Comparison of ENCODE assay signal across 9 mouse cellular contexts in genomic region chr12:94190620-94191081, GRCm38 (mm10).
DNase-seq lines count a peak whose midpoint lies in the region; ATAC-seq and TF ChIP-seq lines count a peak whose summit lies in the region.
"Had no signal": no experiment of that assay in that cellular context is flagged by ENCODE, and none has a peak within 500 bp of the region (broad histone marks: within the 10 kb centered on the region; RNA-seq: fewer than 3 reads in every experiment).

No protein-coding gene starts in this region.

- H3K4me1 ChIP-seq in ES-E14 (ENCODE audit: control insufficient read depth in 2 of 2, insufficient read depth in 2 of 2, low read length in 2 of 2, poor library complexity in 1 of 2), result no peaks in the 10 kb centered on the region
- H3K4me1 ChIP-seq in hindbrain, postnatal 0 days (ENCODE audit: insufficient read depth, low read length), result no peaks in the 10 kb centered on the region
- H3K4me1 ChIP-seq in liver, postnatal 0 days (ENCODE audit: insufficient read depth), result no peaks in the 10 kb centered on the region
- H3K4me1 ChIP-seq in stomach, embryonic 16.5 days (ENCODE audit: control insufficient read depth, insufficient read depth, low read length), result no peaks in the 10 kb centered on the region

- H3K9me3 ChIP-seq in ES-E14 (ENCODE audit: control insufficient read depth, insufficient read depth, low read depth, low read length), result no peaks in the 10 kb centered on the region
- H3K9me3 ChIP-seq in hindbrain, postnatal 0 days (ENCODE audit: low read length), result no peaks in the 10 kb centered on the region
- no peaks in the 10 kb centered on the region for H3K9me3 ChIP-seq in liver, postnatal 0 days (ENCODE audit: low read length)
- no peaks in the 10 kb centered on the region for H3K9me3 ChIP-seq in stomach, embryonic 16.5 days (replicated peaks; ENCODE audit: control insufficient read depth, low read length)

- H3K4me2 ChIP-seq in hindbrain, postnatal 0 days (ENCODE audit: low read depth, low read length), result no peak overlapping the region
- H3K4me2 ChIP-seq in liver, postnatal 0 days (ENCODE audit: low read depth, low read length), result no peak overlapping the region
- H3K4me2 ChIP-seq in stomach, embryonic 16.5 days (ENCODE audit: low read depth, low read length), result no peak overlapping the region

- H3K4me3 ChIP-seq in ES-E14 (ENCODE audit: insufficient read depth in 1 of 2, low read depth in 1 of 2, low read length in 2 of 2, poor library complexity in 1 of 2, severe bottlenecking in 1 of 2), result no peak overlapping the region
- no peak overlapping the region for H3K4me3 ChIP-seq in hindbrain, postnatal 0 days (ENCODE audit: low read length)
- no peak overlapping the region for H3K4me3 ChIP-seq in liver, postnatal 0 days (ENCODE audit: low read depth, low read length)
- no peak overlapping the region for H3K4me3 ChIP-seq in stomach, embryonic 16.5 days (replicated peaks; ENCODE audit: low read length)
- H3K4me3 ChIP-seq: myocyte had no signal

- TF ChIP-seq EP300 in liver, postnatal 0 days (IDR thresholded peaks at IDR 0.05; ENCODE audit: low read depth), result no peak

- H3K9ac ChIP-seq in ES-E14 (ENCODE audit: insufficient read depth, low read depth, low read length, poor library complexity, severe bottlenecking), result no peak overlapping the region
- no peak overlapping the region for H3K9ac ChIP-seq in hindbrain, postnatal 0 days (replicated peaks; ENCODE audit: low read length)
- no peak overlapping the region for H3K9ac ChIP-seq in liver, postnatal 0 days (replicated peaks)
- no peak overlapping the region for H3K9ac ChIP-seq in stomach, embryonic 16.5 days (ENCODE audit: low read length)

- H3K36me3 ChIP-seq in ES-E14 (ENCODE audit: control insufficient read depth, insufficient read depth, low read length, poor library complexity, severe bottlenecking), result no peaks in the 10 kb centered on the region
- no peaks in the 10 kb centered on the region for H3K36me3 ChIP-seq in hindbrain, postnatal 0 days (ENCODE audit: insufficient read depth, low read length)
- H3K36me3 ChIP-seq in liver, postnatal 0 days (replicated peaks; ENCODE audit: insufficient read depth, low read length), result no peaks in the 10 kb centered on the region
- H3K36me3 ChIP-seq in stomach, embryonic 16.5 days (ENCODE audit: control insufficient read depth, insufficient read depth, low read length), result no peaks in the 10 kb centered on the region

- peak; percentile 12 for DNase-seq in ES-E14 (ENCODE audit: low read depth, low spot score)
- peak; percentile 52 for DNase-seq in adrenal gland, adult 2 months
- DNase-seq in heart, adult 11 months, result peak; percentile 98
- peak; percentile 51 for DNase-seq in hindbrain, postnatal 0 days (ENCODE audit: low spot score)
- DNase-seq in liver, postnatal 0 days, result peak; percentile 14
- no peak for DNase-seq in thymus, postnatal 10 days (ENCODE audit: low spot score in 2 of 2)
- DNase-seq in right cerebral cortex, postnatal 36 days (ENCODE audit: low spot score in 2 of 2), result no peak

- ATAC-seq in hindbrain, postnatal 0 days, result peak; percentile 69; the same call in 1 of the 2 replicates
- ATAC-seq in liver, postnatal 0 days, result no peak
- peak; percentile 72 for ATAC-seq in stomach, embryonic 16.5 days (ENCODE audit: insufficient read depth, low FRiP score)

- in situ Hi-C loops in ES-E14 (cut with MboI; ENCODE audit: low sequenced_read_pairs in 2 of 2, unreplicated experiment in 2 of 2), result no loop called here

- no peaks in the 10 kb centered on the region for H3K27me3 ChIP-seq in hindbrain, postnatal 0 days (ENCODE audit: insufficient read depth, low read length)
- no peaks in the 10 kb centered on the region for H3K27me3 ChIP-seq in liver, postnatal 0 days (ENCODE audit: insufficient read depth, low read length)
- H3K27me3 ChIP-seq in stomach, embryonic 16.5 days (ENCODE audit: control insufficient read depth, insufficient read depth, low read length), result no peaks in the 10 kb centered on the region

- 60% methylated on average over 4 of the region's 4 CpGs for WGBS in hindbrain, postnatal 0 days
- WGBS in liver, postnatal 0 days (ENCODE audit: insufficient replicate concordance), result 79% methylated on average over 4 of the region's 4 CpGs
- WGBS in stomach, embryonic 16.5 days, result 69% methylated on average over 4 of the region's 4 CpGs

- peak; percentile 45 for TF ChIP-seq CTCF in hindbrain, postnatal 0 days (IDR thresholded peaks at IDR 0.05; ENCODE audit: low read depth)
- peak; percentile 16; the same call in 1 of the 2 replicates for TF ChIP-seq CTCF in liver, postnatal 0 days (IDR thresholded peaks at IDR 0.05; ENCODE audit: low read depth)

- no peak overlapping the region for H3K27ac ChIP-seq in ES-E14 (ENCODE audit: insufficient read depth, low read depth, low read length, poor library complexity, severe bottlenecking)
- H3K27ac ChIP-seq in hindbrain, postnatal 0 days, result no peak overlapping the region
- no peak overlapping the region for H3K27ac ChIP-seq in liver, postnatal 0 days (ENCODE audit: low read depth)
- H3K27ac ChIP-seq in stomach, embryonic 16.5 days (ENCODE audit: low read length), result no peak overlapping the region

TF ChIP-seq in ES-E14, 5 proteins besides CTCF, POLR2A, EP300 and RAD21:
- TF ChIP-seq ZC3H11A (IDR thresholded peaks at IDR 0.05; ENCODE audit: borderline replicate concordance, low read depth, low read length) (no peak), ZNF384 (IDR thresholded peaks at IDR 0.05; ENCODE audit: low read depth, low read length) (no peak), CHD2 (IDR thresholded peaks at IDR 0.05; ENCODE audit: low read depth, low read length) (no peak)

Comparison
In these comparisons a context has a peak if more than half of its experiments do, and no peak if none do; other contexts are left out.
1. DNase-seq: peak in ES-E14 (single experiment), adrenal gland, adult 2 months (single experiment), heart, adult 11 months (single experiment), hindbrain, postnatal 0 days (single experiment) and liver, postnatal 0 days (single experiment); none in thymus, postnatal 10 days (0 of 2) and right cerebral cortex, postnatal 36 days (0 of 2).